ENCODE assay signal across 31 mouse cellular contexts in genomic region chr12:103310744-103311267, GRCm38 (mm10). TPM values are rescaled to one million over a fixed set of nuclear protein-coding genes. Genes with fewer than 3 reads are reported as not detected.
DNase-seq lines count a peak whose midpoint lies in the region; ATAC-seq and TF ChIP-seq lines count a peak whose summit lies in the region.
"Had no signal": no experiment of that assay in that cellular context is flagged by ENCODE, and none has a peak within 500 bp of the region (broad histone marks: within the 10 kb centered on the region; RNA-seq: fewer than 3 reads in every experiment).

Fam181a (plus strand) TSS chr12:103310975.

- no peak within 1 kb of the TSS for H3K4me3 ChIP-seq in forebrain, embryonic 10.5 days
- no peak within 1 kb of the TSS for H3K4me3 ChIP-seq in forebrain, postnatal 0 days (ENCODE audit: low read depth, low read length)
- H3K4me3 ChIP-seq in hindbrain, embryonic 12.5 days = no peak within 1 kb of the TSS
- no peak within 1 kb of the TSS for H3K4me3 ChIP-seq in hindbrain, postnatal 0 days (ENCODE audit: low read length)
- no peak within 1 kb of the TSS for H3K4me3 ChIP-seq in neural tube, embryonic 11.5 days (ENCODE audit: low read depth, low read length)
- no peak within 1 kb of the TSS for H3K4me3 ChIP-seq in neural tube, embryonic 13.5 days
- H3K4me3 ChIP-seq: embryonic facial prominence, embryonic 15.5 days; gastrocnemius, adult 2 months; heart, embryonic 10.5 days; left cerebral cortex, adult 2 months; lung, embryonic 15.5 days; megakaryocyte, embryonic 14.5 days had no signal

- H3K27ac ChIP-seq in forebrain, embryonic 10.5 days = peak within 1 kb of the TSS; percentile 30; the same call in 1 of the 2 replicates
- H3K27ac ChIP-seq in forebrain, postnatal 0 days (ENCODE audit: low read depth, low read length) = no peak within 1 kb of the TSS
- H3K27ac ChIP-seq in hindbrain, embryonic 12.5 days = no peak within 1 kb of the TSS
- H3K27ac ChIP-seq in hindbrain, postnatal 0 days = no peak within 1 kb of the TSS
- H3K27ac ChIP-seq in neural tube, embryonic 11.5 days (ENCODE audit: low read depth, low read length) = no peak within 1 kb of the TSS
- no peak within 1 kb of the TSS for H3K27ac ChIP-seq in neural tube, embryonic 13.5 days (replicated peaks)
- H3K27ac ChIP-seq: embryonic facial prominence, embryonic 15.5 days; gastrocnemius, adult 2 months; heart, embryonic 10.5 days; left cerebral cortex, adult 2 months; liver, embryonic 14.5 days; lung, embryonic 15.5 days had no signal

- no peak within 1 kb of the TSS for H3K9ac ChIP-seq in forebrain, postnatal 0 days
- H3K9ac ChIP-seq in hindbrain, embryonic 12.5 days = no peak within 1 kb of the TSS
- no peak within 1 kb of the TSS for H3K9ac ChIP-seq in hindbrain, postnatal 0 days (replicated peaks; ENCODE audit: low read length)
- H3K9ac ChIP-seq in neural tube, embryonic 11.5 days (ENCODE audit: low read length) = no peak within 1 kb of the TSS
- H3K9ac ChIP-seq in neural tube, embryonic 13.5 days = no peak within 1 kb of the TSS
- H3K9ac ChIP-seq: embryonic facial prominence, embryonic 15.5 days; liver, embryonic 14.5 days; lung, embryonic 15.5 days had no signal

- no peak for TF ChIP-seq CTCF in forebrain, postnatal 0 days (IDR thresholded peaks at IDR 0.05; ENCODE audit: low read depth)
- TF ChIP-seq CTCF in hindbrain, postnatal 0 days (IDR thresholded peaks at IDR 0.05; ENCODE audit: low read depth) = no peak

- WGBS in forebrain, embryonic 10.5 days = 85% methylated on average over 2 of the region's 2 CpGs
- 85% methylated on average over 2 of the region's 2 CpGs for WGBS in forebrain, postnatal 0 days
- 68% methylated on average over 2 of the region's 2 CpGs for WGBS in hindbrain, embryonic 12.5 days
- WGBS in hindbrain, postnatal 0 days = 81% methylated on average over 2 of the region's 2 CpGs
- 86% methylated on average over 2 of the region's 2 CpGs for WGBS in neural tube, embryonic 11.5 days
- WGBS in neural tube, embryonic 13.5 days = 79% methylated on average over 2 of the region's 2 CpGs

- H3K36me3 ChIP-seq in forebrain, embryonic 10.5 days (replicated peaks) = peaks cover 5% of the 10 kb centered on the region; the same call in 1 of the 2 replicates
- H3K36me3 ChIP-seq in forebrain, postnatal 0 days (ENCODE audit: insufficient read depth) = no peaks in the 10 kb centered on the region
- H3K36me3 ChIP-seq in hindbrain, embryonic 12.5 days = no peaks in the 10 kb centered on the region
- H3K36me3 ChIP-seq in hindbrain, postnatal 0 days (ENCODE audit: insufficient read depth, low read length) = no peaks in the 10 kb centered on the region
- H3K36me3 ChIP-seq in neural tube, embryonic 11.5 days (ENCODE audit: control insufficient read depth, insufficient read depth, low read length) = no peaks in the 10 kb centered on the region
- no peaks in the 10 kb centered on the region for H3K36me3 ChIP-seq in neural tube, embryonic 13.5 days
- H3K36me3 ChIP-seq: embryonic facial prominence, embryonic 15.5 days; heart, embryonic 10.5 days; lung, embryonic 15.5 days had no signal

- no peak for DNase-seq in forebrain, embryonic 10.5 days (ENCODE audit: extremely low spot score, low spot score)
- no peak for DNase-seq in forebrain, postnatal 0 days
- DNase-seq in hindbrain, postnatal 0 days (ENCODE audit: low spot score) = no peak
- DNase-seq in neural tube, embryonic 11.5 days (ENCODE audit: low spot score) = no peak
- DNase-seq in neural tube, embryonic 10.5 days (ENCODE audit: extremely low spot score, low spot score) = no peak
- DNase-seq in natural killer cell, adult 2 months (ENCODE audit: low spot score in 2 of 2) = no peak
- DNase-seq: adrenal gland, postnatal 10 days; cerebellum, adult 9-10 months; gastrocnemius, adult 2 months; heart, postnatal 4 days; kidney, adult 18-20 months; kidney, postnatal 10 days; lung, postnatal 36 days; retina, postnatal 1 day; right cerebral cortex, postnatal 25 days; thymus, adult 2 months; thymus, postnatal 4 days had no signal

- H3K4me1 ChIP-seq in forebrain, embryonic 10.5 days = peaks cover 50% of the 10 kb centered on the region
- H3K4me1 ChIP-seq in forebrain, postnatal 0 days (ENCODE audit: insufficient read depth) = peaks cover 11% of the 10 kb centered on the region; the same call in 1 of the 2 replicates
- peaks cover 43% of the 10 kb centered on the region for H3K4me1 ChIP-seq in hindbrain, embryonic 12.5 days
- peaks cover 17% of the 10 kb centered on the region for H3K4me1 ChIP-seq in hindbrain, postnatal 0 days (ENCODE audit: insufficient read depth, low read length)
- peaks cover 30% of the 10 kb centered on the region for H3K4me1 ChIP-seq in neural tube, embryonic 11.5 days (ENCODE audit: control insufficient read depth, insufficient read depth, low read length)
- peaks cover 40% of the 10 kb centered on the region for H3K4me1 ChIP-seq in neural tube, embryonic 13.5 days (replicated peaks)
- H3K4me1 ChIP-seq: megakaryocyte, embryonic 14.5 days had no signal

- H3K9me3 ChIP-seq in forebrain, embryonic 10.5 days = peaks cover 7% of the 10 kb centered on the region
- no peaks in the 10 kb centered on the region for H3K9me3 ChIP-seq in forebrain, postnatal 0 days (ENCODE audit: low read length)
- H3K9me3 ChIP-seq in hindbrain, embryonic 12.5 days (replicated peaks) = no peaks in the 10 kb centered on the region
- H3K9me3 ChIP-seq in hindbrain, postnatal 0 days (ENCODE audit: low read length) = no peaks in the 10 kb centered on the region
- no peaks in the 10 kb centered on the region for H3K9me3 ChIP-seq in neural tube, embryonic 11.5 days (ENCODE audit: control insufficient read depth, low read length)
- H3K9me3 ChIP-seq in neural tube, embryonic 13.5 days = 0 out of 2 replicates have a peak, but pooled peaks cover 7% of the 10 kb centered on the region
- H3K9me3 ChIP-seq: embryonic facial prominence, embryonic 15.5 days; heart, embryonic 10.5 days; lung, embryonic 15.5 days had no signal

- no peak for ATAC-seq in forebrain, postnatal 0 days
- no peak for ATAC-seq in hindbrain, embryonic 12.5 days (ENCODE audit: low FRiP score)
- ATAC-seq in hindbrain, postnatal 0 days = no peak
- ATAC-seq in neural tube, embryonic 11.5 days (ENCODE audit: insufficient read depth, low FRiP score, low TSS enrichment) = no peak
- ATAC-seq in neural tube, embryonic 13.5 days (ENCODE audit: low read depth) = no peak
- ATAC-seq: inflammation-experienced regulatory T-cells, adult 6 months had no signal

- peaks cover 46% of the 10 kb centered on the region for H3K27me3 ChIP-seq in forebrain, embryonic 10.5 days (ENCODE audit: poor library complexity, severe bottlenecking)
- no peaks in the 10 kb centered on the region for H3K27me3 ChIP-seq in forebrain, postnatal 0 days (ENCODE audit: insufficient read depth, low read length)
- H3K27me3 ChIP-seq in hindbrain, embryonic 12.5 days = peaks cover 26% of the 10 kb centered on the region
- no peaks in the 10 kb centered on the region for H3K27me3 ChIP-seq in hindbrain, postnatal 0 days (ENCODE audit: insufficient read depth, low read length)
- 0 out of 2 replicates have a peak, but pooled peaks cover 2% of the 10 kb centered on the region for H3K27me3 ChIP-seq in neural tube, embryonic 11.5 days (ENCODE audit: control insufficient read depth, insufficient read depth, low read length)
- H3K27me3 ChIP-seq in neural tube, embryonic 13.5 days = peaks cover 29% of the 10 kb centered on the region

- H3K4me2 ChIP-seq in forebrain, postnatal 0 days (ENCODE audit: low read depth) = no peak within 1 kb of the TSS
- no peak within 1 kb of the TSS for H3K4me2 ChIP-seq in hindbrain, embryonic 12.5 days (replicated peaks)
- no peak within 1 kb of the TSS for H3K4me2 ChIP-seq in hindbrain, postnatal 0 days (ENCODE audit: low read depth, low read length)
- H3K4me2 ChIP-seq in neural tube, embryonic 11.5 days (ENCODE audit: low read depth) = no peak within 1 kb of the TSS
- no peak within 1 kb of the TSS for H3K4me2 ChIP-seq in neural tube, embryonic 13.5 days
- H3K4me2 ChIP-seq: embryonic facial prominence, embryonic 15.5 days; lung, embryonic 15.5 days had no signal

RNA-seq across cellular contexts. Expression of gene Fam181a, which starts in this region (rescaled TPM):
- polyA plus RNA-seq in forebrain, embryonic 10.5 days (2016; fragmentation: Nextera tagmentation; extraction: Ambion mirVana) = 24.0 and 27.7 TPM in 2 replicates
- total RNA-seq in forebrain, postnatal 0 days (2014; rRNA removed) = 10.0 and 10.7 TPM in 2 replicates
- 6.9 and 9.1 TPM in 2 replicates for polyA plus RNA-seq in forebrain, postnatal 0 days (2015; fragmentation: Nextera tagmentation; extraction: Ambion mirVana)
- polyA plus RNA-seq in hindbrain, embryonic 12.5 days (2016; fragmentation: Nextera tagmentation; extraction: Ambion mirVana) = 13.6 and 14.4 TPM in 2 replicates
- 14.6 and 18.5 TPM in 2 replicates for total RNA-seq in hindbrain, postnatal 0 days (2014; rRNA removed)
- polyA plus RNA-seq in hindbrain, postnatal 0 days (2015; fragmentation: Nextera tagmentation; extraction: Ambion mirVana) = 8.1 and 9.2 TPM in 2 replicates
- 23.7 and 24.2 TPM in 2 replicates for polyA plus RNA-seq in neural tube, embryonic 11.5 days (2014; fragmentation: Nextera tagmentation; extraction: Ambion mirVana)
- polyA plus RNA-seq in neural tube, embryonic 13.5 days (2015; fragmentation: Nextera tagmentation; extraction: Ambion mirVana) = 8.5 and 10.3 TPM in 2 replicates
- total RNA-seq: adrenal gland, postnatal 10 days; ES-E14; gastrocnemius, adult 2 months; gastrocnemius, postnatal 4 days; heart, postnatal 4 days had no signal
- polyA plus RNA-seq: embryonic facial prominence, embryonic 15.5 days; heart, embryonic 10.5 days; heart, embryonic 16.5 days; inflammation-experienced regulatory T-cells, adult 6 months; liver, embryonic 14.5 days; lung, embryonic 15.5 days; spleen, adult 2 months; stomach, embryonic 14.5 days; thymus, adult 2 months had no signal
